Mouse (Mus musculus): ENCODE results near the gene Tbc1d5.

Tbc1d5 gene

GRCm38 (mm10) chr17:51179195-51179953 lies at the start of gene Tbc1d5:
Gene Tbc1d5 (minus strand): TSS chr17:51179352.
- peak; percentile 68 for DNase-seq (ENCODE audit: low read depth)

DNA sequence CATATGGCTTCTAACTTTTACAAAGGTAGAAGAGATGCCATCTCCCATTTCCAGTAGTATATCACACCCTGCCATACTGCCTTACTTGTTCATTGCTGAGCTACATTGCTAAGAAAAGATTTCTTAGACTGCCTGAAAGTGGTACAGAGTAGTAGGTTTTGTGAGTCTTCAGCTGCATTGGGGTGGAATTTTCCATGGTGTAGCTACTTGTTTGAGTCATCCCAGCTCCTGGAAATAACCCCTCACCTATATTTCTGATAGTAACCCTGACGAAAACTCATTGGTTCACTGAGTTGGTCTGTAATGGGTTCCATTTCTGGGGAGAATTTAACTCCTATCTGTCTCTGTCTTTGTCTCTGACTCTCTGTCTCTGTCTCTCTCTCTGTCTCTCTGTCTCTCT lies 46.9 kb upstream of the Tbc1d5 start:
- DNase-seq (ENCODE audit: low read depth), result no peak

DNA sequence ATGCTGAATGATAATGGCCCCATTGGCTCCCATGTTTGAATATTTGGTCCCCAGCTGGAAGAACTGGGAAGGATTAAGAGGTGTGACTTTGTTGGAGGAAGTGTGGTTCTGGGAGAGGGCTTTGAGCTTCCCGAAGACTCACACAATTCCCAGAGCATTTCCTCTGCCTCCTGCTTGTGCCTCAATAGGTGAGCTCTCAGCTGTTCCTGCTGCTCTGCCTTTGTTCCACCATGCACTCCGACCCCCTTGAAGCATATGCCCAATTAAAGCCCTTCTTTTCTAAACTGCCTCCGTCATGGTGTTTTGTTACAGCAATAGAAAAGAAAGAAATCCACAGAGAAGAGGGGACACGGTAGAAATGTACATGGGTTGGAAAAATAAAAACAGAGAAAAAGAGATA lies 44.0 kb upstream of the Tbc1d5 start:
- DNase-seq (ENCODE audit: low read depth), result no peak

GRCm38 (mm10) chr17:51221075-51221474 lies 41.9 kb upstream of the Tbc1d5 start:
- DNase-seq (ENCODE audit: low read depth), result no peak

DNA sequence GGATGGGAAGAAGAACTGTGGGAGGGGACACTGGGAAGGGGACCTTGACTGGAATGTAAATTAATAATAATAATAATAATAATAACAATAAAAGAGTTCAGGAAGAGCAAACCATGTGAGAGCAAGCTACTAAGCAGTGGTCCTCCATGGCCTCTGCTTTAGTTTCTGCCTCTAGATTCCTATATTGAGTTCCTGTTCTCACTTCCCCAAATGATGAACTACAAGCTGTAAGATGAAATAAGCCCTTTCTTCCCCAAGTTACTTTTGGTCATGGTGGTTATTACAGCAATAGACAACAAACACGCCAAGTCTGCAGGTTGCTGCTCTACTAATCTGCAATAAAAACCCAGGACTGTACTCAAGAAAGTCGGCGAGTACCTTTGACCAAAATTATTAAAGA lies 40.7 kb upstream of the Tbc1d5 start:
- no peak for DNase-seq (ENCODE audit: low read depth)

GRCm38 (mm10) chr17:51216426-51216825 lies 37.3 kb upstream of the Tbc1d5 start:
- no peak for DNase-seq (ENCODE audit: low read depth)

DNA sequence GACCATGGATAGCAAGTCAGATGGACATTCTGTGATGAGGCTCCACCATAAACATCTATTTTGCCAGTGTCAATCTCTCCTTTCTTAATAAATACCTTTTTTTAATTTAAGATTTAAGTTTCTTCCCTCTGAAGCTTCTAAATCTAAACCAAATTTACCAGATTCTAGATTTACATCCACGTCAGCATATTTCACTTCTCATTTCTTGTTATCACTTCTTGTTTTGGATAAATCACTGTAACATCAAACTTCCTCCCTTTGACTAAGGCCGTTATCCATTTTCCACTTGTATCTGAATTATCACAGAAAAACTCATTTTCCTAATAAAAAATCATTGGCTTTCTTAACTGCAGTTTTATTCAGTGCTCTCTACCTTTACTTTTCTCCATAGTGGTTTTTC lies 30.4 kb upstream of the Tbc1d5 start:
- no peak for DNase-seq (ENCODE audit: low read depth)

GRCm38 (mm10) chr17:51204643-51205042 lies 25.5 kb upstream of the Tbc1d5 start:
- no peak for DNase-seq (ENCODE audit: low read depth)

GRCm38 (mm10) chr17:51195561-51195960 lies 16.4 kb upstream of the Tbc1d5 start:
- DNase-seq (ENCODE audit: low read depth), result no peak

- DNase-seq (ENCODE audit: low read depth), result no peak
These were observed 15.6 kb upstream of the Tbc1d5 start for GRCm38 (mm10) chr17:51194787-51195186.

DNA sequence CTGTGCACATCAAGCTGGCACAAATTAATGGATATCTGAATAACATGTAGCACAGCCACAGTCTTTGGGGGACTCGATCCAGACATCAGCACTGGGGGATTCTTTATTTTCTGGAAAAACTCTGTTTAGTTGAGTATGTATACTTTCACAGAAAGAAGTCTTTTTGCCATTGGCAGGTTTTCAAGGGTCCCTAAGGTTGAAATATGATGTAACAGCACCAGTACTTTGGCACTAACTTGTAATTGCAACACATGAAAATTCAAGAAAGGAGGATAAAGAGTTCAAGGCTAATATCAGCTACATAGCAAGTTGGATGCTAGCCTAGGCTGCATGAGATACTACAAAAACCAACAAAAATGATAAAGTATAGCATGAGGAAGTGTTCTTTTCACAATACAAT lies 12.2 kb upstream of the Tbc1d5 start:
- no peak for DNase-seq (ENCODE audit: low read depth)

DNA sequence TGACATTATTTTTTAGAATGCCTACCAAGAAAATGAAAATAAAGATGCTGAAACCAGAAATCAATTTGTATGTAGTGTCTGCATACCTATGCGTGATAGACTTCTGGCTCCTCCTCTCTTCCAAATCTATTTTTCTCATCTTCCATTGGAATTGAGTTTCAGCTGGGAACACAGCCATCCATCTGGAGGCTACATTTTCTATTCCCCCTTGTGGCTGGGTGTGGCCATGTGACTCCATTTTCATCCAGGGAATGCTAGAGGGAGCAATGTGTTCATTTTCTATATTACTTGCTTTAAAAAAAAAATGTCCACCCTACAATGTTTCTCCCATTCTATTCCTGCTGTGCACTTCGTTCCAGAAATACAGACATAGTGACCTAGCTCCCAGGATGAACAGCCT lies 3.6 kb upstream of the Tbc1d5 start:
- DNase-seq (ENCODE audit: low read depth), result no peak

DNA sequence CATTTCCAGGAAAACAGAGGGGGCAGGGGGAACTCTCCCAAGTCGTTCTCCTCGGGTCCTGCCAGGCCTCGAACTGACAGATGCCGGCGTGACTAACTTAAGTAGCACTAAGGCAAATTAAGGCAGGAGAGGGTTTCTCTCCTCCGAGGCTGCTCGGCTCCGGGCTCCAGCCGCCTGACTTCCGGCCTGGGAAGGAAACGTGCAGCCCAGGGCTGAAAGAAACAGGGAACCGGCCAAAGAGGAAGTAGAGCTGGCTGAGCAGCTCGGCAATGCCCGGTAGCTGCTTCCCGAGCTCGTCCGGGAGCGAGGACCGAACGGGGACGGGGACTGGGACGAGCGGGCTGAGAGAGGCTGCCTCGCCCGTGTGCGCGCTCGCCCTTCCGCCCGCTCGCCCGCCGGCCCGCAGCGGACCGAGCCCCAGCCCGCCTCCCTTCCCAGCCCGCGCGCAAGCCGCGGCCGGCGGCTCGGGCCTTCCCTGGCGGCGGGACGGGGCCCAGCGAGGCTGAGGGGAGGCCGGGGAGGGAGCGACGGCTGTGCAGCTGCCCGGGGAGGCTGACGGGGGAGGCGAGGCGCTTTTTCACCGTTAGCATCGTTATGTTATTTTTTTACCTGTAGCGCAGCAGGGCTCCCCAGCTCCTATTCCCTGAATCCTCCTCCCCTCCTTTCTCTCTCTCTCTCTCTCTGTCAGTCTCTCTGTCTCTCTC lies 509 bp downstream of the Tbc1d5 start:
- peak; percentile 48 for DNase-seq (ENCODE audit: low read depth)

- DNase-seq (ENCODE audit: low read depth), result no peak
These were observed 1.2 kb downstream of the Tbc1d5 start for GRCm38 (mm10) chr17:51177923-51178322.

- DNase-seq (ENCODE audit: low read depth), result no peak
These were observed 6.8 kb downstream of the Tbc1d5 start for GRCm38 (mm10) chr17:51172332-51172731.

DNA sequence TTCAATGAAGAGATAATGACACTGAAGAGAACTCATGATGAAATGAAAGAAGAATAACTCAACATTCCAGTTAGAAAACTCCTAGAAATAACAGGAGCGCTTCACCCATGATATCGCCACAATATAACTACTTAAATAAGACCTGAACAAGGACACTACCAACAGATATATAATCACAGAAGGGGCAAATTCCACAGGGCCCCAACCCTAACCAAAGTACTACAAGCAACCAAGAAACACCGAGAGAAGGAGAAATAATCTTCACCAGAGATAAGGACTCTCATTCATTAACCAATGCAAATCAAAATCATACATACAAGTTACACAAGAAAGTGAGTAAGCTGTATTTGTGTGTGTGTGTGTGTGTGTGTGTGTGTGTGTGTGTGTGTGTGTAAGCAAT lies 7.6 kb downstream of the Tbc1d5 start:
- no peak for DNase-seq (ENCODE audit: low read depth)

DNA sequence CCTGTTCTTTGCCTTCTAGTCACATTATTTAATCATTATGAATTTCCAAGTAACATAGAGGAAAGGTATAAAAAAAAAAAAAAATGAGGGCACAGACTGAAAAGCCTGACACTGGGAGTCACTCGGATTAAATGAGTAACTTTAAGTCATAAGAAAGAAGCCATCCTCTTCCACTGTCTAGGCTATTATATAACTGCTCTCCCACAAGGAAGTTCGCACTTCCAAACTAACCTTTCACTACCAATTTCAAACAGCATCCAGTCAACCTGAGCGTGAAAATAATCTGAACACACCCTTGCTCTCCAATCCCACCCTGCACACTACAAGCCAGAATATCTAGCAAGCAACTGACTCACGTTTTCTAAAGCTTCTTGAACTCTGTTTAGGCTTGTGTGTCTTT lies 9.2 kb downstream of the Tbc1d5 start:
- DNase-seq (ENCODE audit: low read depth), result no peak

GRCm38 (mm10) chr17:51162366-51162765 lies 16.8 kb downstream of the Tbc1d5 start:
- no peak for DNase-seq (ENCODE audit: low read depth)

DNA sequence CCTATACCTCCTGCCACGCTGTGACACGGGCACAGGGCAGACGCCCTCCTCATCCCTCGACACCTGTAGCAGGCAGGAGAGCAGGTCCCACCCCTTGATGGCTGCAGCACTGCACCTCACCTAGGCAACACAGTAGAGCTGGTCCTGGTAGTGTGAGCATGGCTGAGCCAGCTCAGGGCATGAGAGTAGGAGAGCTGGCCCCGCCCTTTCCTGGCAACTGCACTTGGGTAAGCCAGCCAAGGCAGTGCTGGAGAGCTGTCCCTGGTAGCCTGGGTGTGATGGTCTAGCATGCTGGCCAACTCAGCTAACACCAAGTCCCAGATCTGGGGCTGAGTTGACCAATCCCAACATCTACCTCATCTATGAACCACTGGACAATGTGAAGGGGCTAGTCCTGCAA lies 19.9 kb downstream of the Tbc1d5 start:
- DNase-seq (ENCODE audit: low read depth), result no peak

DNA sequence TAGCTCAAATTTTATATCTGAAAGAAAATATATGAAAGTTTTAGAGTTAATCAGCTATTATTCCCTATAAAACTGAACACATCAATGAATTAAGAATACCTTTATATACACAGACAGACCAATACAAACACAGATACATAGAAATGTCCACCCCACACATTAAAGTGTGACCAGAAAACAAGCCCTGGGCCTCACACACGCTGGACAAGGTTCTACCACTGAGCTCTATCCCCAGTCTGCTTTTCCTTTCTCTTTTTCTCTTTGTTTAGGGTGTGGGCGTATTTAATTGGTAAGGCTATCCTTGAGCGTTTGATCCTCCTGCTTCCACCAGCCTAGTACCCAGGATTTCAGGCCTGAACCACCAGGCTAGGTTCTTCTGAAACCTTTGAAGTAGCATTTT lies 28.2 kb downstream of the Tbc1d5 start:
- no peak for DNase-seq (ENCODE audit: low read depth)

DNA sequence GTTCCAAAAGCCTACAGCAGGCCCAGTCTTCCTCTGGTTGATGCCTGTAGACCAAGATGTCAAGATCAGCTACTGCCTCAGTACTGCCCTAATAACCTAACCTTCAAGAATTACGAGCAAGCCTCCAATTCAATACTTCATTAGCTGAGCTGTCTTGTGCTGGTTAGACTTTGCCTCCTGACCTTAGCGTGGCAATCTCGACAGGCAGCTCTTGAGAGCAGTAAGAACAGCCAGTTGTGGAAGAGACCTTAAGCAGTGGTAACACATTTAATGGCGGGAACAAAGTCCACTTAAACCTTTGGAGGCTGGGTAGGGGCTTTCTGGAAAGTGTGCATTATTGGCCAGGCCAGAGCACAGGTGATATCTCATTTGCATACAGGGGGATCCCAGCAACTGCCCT lies 34.2 kb downstream of the Tbc1d5 start:
- DNase-seq (ENCODE audit: low read depth), result no peak

DNA sequence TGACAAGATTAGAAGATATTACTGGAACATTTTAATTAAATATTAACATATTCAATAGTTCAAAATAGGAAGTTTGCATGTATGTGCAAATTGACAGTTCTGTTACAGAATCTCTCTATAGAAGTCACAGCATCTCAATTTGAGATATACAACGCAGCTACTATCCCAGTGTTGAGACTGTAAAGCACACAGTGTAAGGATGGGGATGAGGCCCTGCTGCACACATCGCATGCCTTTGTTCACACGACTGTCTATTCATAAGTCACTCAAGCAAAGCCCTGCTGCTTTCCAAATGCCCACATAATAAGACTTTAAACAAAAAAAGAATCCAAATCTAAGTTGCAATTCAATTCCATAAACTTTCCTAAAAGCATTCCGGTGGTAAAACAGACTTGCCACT lies 37.1 kb downstream of the Tbc1d5 start:
- DNase-seq (ENCODE audit: low read depth), result no peak

- no peak for DNase-seq (ENCODE audit: low read depth)
These were observed 68.0 kb downstream of the Tbc1d5 start for GRCm38 (mm10) chr17:51111194-51111593.

DNA sequence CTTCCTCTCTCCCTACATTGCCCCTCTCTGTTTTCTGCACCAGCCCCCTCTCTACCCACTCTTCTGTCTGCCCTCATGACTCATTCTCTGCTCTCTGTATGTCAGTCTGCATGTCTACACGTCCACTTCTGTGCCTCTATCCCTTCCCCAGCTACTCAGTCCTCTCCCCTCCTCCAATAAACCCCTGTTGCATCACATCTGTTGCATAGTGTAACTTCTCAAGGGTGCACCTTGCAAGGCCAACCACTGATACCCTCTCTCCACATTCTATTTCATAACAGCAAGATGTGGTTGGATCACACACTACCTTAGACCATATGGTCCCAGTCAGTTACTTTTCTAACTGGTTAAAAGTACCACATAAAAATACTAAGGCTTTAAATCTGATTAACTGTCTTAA lies 74.9 kb downstream of the Tbc1d5 start:
- no peak for DNase-seq (ENCODE audit: low read depth)
